Mouse (Mus musculus): ENCODE results near the gene Mfap1b.
"Not testable (repeated sequence)": the region's sequence is repeated elsewhere in the genome, so short reads cannot be mapped to it uniquely, and the experiment has no call there.

The Mfap1b gene

GRCm38 (mm10) chr2:121468982-121469381 is 4.9 kb downstream of the Mfap1b start:
- DNase-seq = not testable (repeated sequence)

GRCm38 (mm10) chr2:121460071-121460470 is 13.8 kb downstream of the Mfap1b start:
- DNase-seq = no peak

- DNase-seq = peak; percentile 89
Measured at GRCm38 (mm10) chr2:121456692-121457642, 16.9 kb downstream of the Mfap1b start, which contains the start of gene Serinc4. Gene Serinc4 (minus strand): TSS chr2:121456781.

- DNase-seq = no peak
Measured at GRCm38 (mm10) chr2:121455534-121455933, 18.3 kb downstream of the Mfap1b start.

- DNase-seq = no peak
Measured at GRCm38 (mm10) chr2:121453917-121454316, 19.9 kb downstream of the Mfap1b start.

- no peak for DNase-seq
Measured at GRCm38 (mm10) chr2:121452990-121453389, 20.9 kb downstream of the Mfap1b start, which contains the start of gene Hypk. Gene Hypk (plus strand): TSS chr2:121453290.

GRCm38 (mm10) chr2:121452361-121452760 is 21.5 kb downstream of the Mfap1b start:
- no peak for DNase-seq

- DNase-seq = no peak
Measured at GRCm38 (mm10) chr2:121450093-121450492, 23.8 kb downstream of the Mfap1b start.

GRCm38 (mm10) chr2:121449545-121450011 is 24.3 kb downstream of the Mfap1b start:
- no peak for DNase-seq

GRCm38 (mm10) chr2:121448739-121449535 is 24.9 kb downstream of the Mfap1b start, which contains the start of gene Serf2:
Gene Serf2 (plus strand): TSS chr2:121449195.
- DNase-seq = peak; percentile 100

GRCm38 (mm10) chr2:121448136-121448535 is 25.7 kb downstream of the Mfap1b start:
- DNase-seq = peak; percentile 69

- DNase-seq = no peak
Measured at GRCm38 (mm10) chr2:121447006-121447405, 26.9 kb downstream of the Mfap1b start.

- DNase-seq = no peak
Measured at GRCm38 (mm10) chr2:121446506-121446905, 27.4 kb downstream of the Mfap1b start.

- DNase-seq = no peak
Measured at GRCm38 (mm10) chr2:121445117-121445516, 28.8 kb downstream of the Mfap1b start.

- no peak for DNase-seq
Measured at GRCm38 (mm10) chr2:121444178-121444577, 29.7 kb downstream of the Mfap1b start, which contains the start of gene Ell3. Gene Ell3 (minus strand): TSS chr2:121444278.

GRCm38 (mm10) chr2:121443068-121443349 is 30.9 kb downstream of the Mfap1b start:
- DNase-seq = no peak

- peak; percentile 90 for DNase-seq
Measured at GRCm38 (mm10) chr2:121442259-121443067, 31.4 kb downstream of the Mfap1b start.

GRCm38 (mm10) chr2:121441800-121442199 is 32.1 kb downstream of the Mfap1b start:
- DNase-seq = no peak

- no peak for DNase-seq
Measured at GRCm38 (mm10) chr2:121440834-121441605, 32.8 kb downstream of the Mfap1b start.

GRCm38 (mm10) chr2:121439746-121440145 is 34.1 kb downstream of the Mfap1b start:
- peak; percentile 72 for DNase-seq

- no peak for DNase-seq
Measured at GRCm38 (mm10) chr2:121434854-121435253, 39.0 kb downstream of the Mfap1b start.

- DNase-seq = no peak
Measured at GRCm38 (mm10) chr2:121425890-121426289, 48.0 kb downstream of the Mfap1b start.

Data from kidney, postnatal 14 days (tissue).